Mouse (Mus musculus): ENCODE results near the gene Slc25a53.
A peak's percentile ranks its signal among the peaks of the same experiment; 100 is the strongest.
"Not testable (repeated sequence)": the region's sequence is repeated elsewhere in the genome, so short reads cannot be mapped to it uniquely, and the experiment has no call there.

Gene Slc25a53

GRCm38 (mm10) chrX:137038000-137038483, at the start of gene Slc25a53:
Slc25a53 (minus strand) TSS chrX:137038302.
- DNase-seq (ENCODE audit: low spot score): peak; percentile 89

DNA sequence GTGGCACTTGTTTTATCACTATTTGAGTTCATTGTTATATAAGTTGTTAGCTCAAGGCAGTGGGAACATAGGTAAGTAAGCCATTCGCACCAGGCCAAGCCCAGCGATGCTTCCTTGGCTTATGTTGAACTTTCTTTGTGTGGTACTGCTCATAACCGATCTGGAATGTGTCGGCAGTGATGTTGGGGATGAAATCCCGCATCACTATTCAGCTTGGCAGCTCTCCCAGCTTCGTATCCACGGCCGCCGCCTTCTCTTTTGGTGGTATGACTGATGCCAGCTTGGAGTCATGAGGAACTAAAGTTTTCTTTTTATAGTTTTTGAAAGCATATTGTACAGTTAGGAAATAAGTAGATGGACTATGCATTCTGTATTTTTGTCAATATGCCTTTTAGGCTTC, 25.1 kb upstream of the Slc25a53 start:
- no peak for DNase-seq (ENCODE audit: low spot score)

- DNase-seq (ENCODE audit: low spot score): peak; percentile 83
Observed at GRCm38 (mm10) chrX:137049425-137050225, 11.5 kb upstream of the Slc25a53 start, which contains the start of gene Fam199x. Fam199x (plus strand) TSS chrX:137049594.

- no peak for DNase-seq (ENCODE audit: low spot score)
Observed at GRCm38 (mm10) chrX:137049060-137049424, 10.9 kb upstream of the Slc25a53 start.

GRCm38 (mm10) chrX:137038502-137038901, 400 bp upstream of the Slc25a53 start:
- peak; percentile 1 for DNase-seq (ENCODE audit: low spot score)

GRCm38 (mm10) chrX:137037470-137037999, 567 bp downstream of the Slc25a53 start:
- no peak for DNase-seq (ENCODE audit: low spot score)

DNA sequence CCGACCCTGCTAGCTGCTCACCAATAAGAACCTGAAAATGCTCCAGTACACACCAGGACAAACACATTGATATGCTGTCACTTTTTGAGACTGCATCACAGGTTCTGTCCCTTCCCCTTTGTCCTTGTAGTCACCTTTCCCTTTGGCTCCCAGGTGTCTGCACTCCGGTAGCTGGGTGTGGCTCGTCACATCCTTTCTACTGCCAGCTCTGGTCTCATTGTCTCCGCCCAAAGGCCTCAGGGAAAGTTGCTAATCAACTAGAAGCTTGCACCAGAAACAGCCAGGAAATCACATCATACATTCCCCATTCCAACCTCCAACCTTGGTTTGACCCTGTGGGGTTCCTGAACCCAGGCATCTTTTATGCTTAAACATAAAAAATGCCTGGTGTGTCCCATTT, 3.8 kb downstream of the Slc25a53 start:
- no peak for DNase-seq (ENCODE audit: low spot score)

DNA sequence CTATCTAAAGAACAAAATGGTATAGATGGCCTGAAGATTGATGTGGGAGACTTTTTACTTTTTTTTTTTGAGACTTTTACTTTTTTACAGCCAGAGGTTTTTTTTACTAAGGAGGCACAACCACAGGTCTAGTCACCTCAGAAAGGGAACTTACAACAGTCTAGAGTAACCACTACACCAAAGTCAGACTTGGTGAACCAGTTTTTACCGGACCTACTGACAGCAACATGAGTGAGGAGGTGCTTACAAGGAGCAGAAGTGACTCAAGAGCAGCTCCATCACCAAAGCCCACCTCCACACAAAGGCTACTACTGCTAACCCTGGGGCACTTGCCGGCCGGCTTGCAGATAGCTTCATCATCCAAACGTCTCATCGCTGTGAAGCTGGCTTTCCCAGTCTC, 6.4 kb downstream of the Slc25a53 start:
- DNase-seq (ENCODE audit: low spot score): no peak

DNA sequence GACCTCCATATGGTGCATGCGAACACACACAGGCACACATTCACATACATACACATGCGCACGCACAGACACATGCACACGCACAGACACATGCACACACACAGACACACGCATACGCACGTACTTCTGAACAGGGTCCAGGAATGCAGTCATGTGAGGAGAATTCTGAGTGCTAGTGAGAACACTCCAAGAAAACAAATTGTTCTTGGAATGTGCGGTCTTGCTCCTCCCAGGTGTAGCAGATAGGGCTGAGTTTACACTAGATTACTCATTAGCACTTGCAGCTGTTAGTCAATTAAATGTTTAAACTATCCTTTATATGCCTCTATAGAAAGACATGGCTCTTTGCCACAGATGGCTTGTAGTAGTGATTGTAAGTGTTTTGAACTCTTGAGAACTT, 7.2 kb downstream of the Slc25a53 start:
- no peak for DNase-seq (ENCODE audit: low spot score)

DNA sequence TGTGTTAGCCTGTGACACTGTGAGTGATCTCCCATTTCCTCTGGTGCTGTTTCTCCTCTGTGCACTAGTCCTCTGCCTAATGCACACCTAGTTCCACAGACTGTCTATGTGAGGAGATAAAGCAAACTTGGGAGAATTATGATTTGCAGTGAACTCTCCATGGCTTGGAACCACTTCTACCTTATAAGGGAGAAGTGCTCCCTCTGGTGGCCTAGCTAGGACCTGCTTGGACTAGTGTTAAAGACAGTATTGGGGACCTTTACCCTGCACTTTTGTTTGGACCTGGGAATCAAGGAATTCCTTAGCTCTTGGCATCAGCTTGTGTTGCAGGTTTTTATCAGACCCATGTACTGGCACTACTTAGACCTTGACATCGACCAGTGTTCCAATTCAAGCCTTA, 18.8 kb downstream of the Slc25a53 start:
- DNase-seq (ENCODE audit: low spot score): peak; percentile 81

- no peak for DNase-seq (ENCODE audit: low spot score)
Observed at GRCm38 (mm10) chrX:137017668-137018067, 20.4 kb downstream of the Slc25a53 start.

DNA sequence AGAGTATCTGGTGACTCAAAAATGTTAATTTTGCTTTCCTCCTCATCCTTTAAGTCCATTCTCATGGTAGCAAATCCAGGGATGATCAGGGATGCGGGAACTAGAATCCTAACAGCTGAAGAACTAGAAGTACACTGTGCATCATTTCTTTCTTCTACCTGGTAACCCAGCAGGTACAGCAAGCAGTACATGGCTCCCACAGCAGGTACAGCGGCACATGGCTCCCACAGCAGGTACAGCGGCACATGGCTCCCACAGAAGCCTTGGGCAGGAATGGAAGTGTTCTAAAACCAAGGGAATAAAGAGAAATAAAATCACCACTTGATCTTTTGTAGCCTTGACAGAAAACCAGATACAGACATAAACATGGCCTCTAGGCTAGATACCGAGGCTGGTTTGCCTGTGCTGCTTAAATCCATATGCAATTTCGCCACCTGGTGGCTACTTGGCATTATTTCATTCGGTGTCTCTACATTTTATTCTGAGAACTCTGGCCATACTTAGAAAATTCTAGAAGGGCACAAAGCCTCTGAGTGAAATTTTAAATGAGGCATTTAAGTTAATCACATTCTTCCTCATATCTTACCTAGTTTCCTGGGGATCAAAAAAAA, 22.9 kb downstream of the Slc25a53 start:
- peak; percentile 72 for DNase-seq (ENCODE audit: low spot score)

DNA sequence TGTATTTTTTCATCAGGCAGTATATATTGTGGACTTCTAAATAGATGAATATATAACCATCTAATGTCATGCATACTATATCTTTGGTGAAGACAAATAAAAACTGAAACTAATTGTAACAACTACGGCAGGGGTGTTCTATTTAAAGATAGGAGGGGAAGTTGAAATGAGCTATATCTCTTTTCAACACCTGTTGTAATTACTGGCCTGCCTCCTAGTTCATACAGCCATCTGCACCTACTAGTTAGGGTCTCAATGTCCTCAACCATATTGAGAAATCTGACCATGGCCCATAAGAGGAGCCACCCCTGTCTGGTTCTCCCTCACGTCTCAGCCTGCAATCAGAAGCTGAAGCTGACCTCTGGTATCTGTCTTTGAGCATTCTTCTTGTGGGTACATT, 41.8 kb downstream of the Slc25a53 start:
- DNase-seq (ENCODE audit: low spot score): no peak

GRCm38 (mm10) chrX:136993641-136994040, 44.5 kb downstream of the Slc25a53 start:
- peak; percentile 36 for DNase-seq (ENCODE audit: low spot score)

GRCm38 (mm10) chrX:136992978-136993547, 45.0 kb downstream of the Slc25a53 start, which contains the start of gene Zcchc18:
Zcchc18 (plus strand) TSS chrX:136993155.
- DNase-seq (ENCODE audit: low spot score): peak; percentile 87

- peak; percentile 43 for DNase-seq (ENCODE audit: low spot score)
Observed at GRCm38 (mm10) chrX:136992191-136992965, 45.7 kb downstream of the Slc25a53 start.

GRCm38 (mm10) chrX:136991274-136991673, 46.8 kb downstream of the Slc25a53 start:
- DNase-seq (ENCODE audit: low spot score): no peak

GRCm38 (mm10) chrX:136986039-136986438, 52.1 kb downstream of the Slc25a53 start:
- no peak for DNase-seq (ENCODE audit: low spot score)

DNA sequence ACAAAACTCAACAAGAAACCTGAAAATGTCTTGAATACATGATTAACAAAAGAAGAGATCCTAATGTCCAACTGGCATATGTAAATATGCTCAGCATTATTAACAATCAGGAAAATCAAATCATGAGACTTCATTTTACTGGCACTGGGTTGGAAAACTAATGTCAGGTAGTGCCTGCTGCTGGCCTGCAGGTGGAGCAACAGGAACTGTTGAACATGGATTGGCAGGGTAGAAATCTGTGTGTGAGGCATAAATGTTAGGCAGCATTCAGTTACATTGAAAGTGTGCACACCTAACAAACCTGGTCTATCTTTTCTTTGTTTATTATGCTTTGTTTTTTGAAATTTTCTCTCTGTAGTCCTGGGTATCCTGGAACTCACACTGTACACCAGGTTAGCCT, 59.5 kb downstream of the Slc25a53 start:
- DNase-seq (ENCODE audit: low spot score): peak; percentile 19

DNA sequence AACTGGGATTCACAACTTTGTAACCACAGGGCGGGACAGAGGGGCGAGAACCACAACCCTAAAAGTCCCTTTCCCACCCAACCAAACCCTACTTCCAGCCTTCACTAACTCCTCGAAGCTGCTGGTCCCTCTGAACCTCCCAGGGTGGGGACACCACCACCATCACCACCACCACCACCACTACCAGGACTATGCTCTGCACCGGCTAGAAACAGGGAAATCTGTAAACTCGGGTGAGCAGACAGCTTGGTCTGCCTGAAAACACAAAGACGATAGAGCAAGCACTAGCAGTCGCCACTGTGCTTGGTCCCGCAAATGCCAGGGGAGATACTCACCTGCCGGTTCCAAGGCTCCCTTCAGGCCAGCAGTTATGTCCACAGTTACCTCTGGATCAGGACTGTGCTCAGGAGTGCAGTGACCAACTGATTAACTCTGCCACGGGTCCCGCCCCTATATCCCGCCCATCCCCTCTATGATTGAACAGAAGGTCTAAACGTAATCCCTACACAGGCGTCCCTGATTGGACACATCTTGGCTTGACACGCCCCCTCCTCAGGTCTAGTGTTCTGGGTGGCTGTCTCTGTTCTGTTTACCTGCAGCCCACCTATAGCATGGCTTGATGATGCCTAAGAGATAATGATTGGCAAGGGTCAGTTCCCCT, 61.5 kb downstream of the Slc25a53 start, which contains the start of the genes Tmsb15l and Tmsb15b1:
Gene Tmsb15l, minus strand, starts transcription at position 446 of the 661 bp plus-strand sequence.
Gene Tmsb15b1, minus strand, starts transcription at position 451 of the 661 bp plus-strand sequence.
- DNase-seq (ENCODE audit: low spot score): peak; percentile 88

DNA sequence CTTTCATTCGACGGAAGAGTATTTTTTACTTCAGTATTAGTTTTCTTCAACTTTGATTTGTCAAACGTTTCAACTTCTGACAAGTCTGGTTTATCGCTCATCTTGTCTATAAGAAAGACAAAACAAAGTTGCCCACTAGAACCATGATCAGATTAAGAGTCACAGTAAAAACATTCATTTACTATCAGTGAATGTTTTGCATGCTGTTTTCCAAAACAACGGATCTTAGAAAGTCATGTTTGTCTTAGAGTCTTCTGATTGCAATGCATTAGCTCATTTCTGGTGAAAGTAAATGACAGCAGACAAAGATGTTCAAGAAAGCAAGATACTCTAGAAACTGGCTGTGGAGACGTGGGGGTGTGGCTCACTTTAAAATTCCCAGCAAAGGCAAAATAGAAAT, 62.7 kb downstream of the Slc25a53 start, which contains the start of gene Tmsb15b2:
Gene Tmsb15b2, minus strand, starts transcription at position 101 of the 400 bp plus-strand sequence.
- not testable (repeated sequence) for DNase-seq (ENCODE audit: low spot score)
